Mouse (Mus musculus): ENCODE measurements at regions not wholly inside any gene's neighbourhood (a gene's known extent, or its start where the extent isn't known, plus 50 kb on each side); places are given as distances from the start of the nearest gene placed in this dataset.
"Not testable (repeated sequence)": the region's sequence is repeated elsewhere in the genome, so short reads cannot be mapped to it uniquely, and the experiment has no call there.

GRCm38 (mm10) chr3:21149618-21150017, 782.6 kb upstream of the Agtr1b start:
- ATAC-seq (replicated peaks in 1 of 2; ENCODE audit: insufficient read depth in 1 of 2, low FRiP score in 2 of 2, low TSS enrichment in 1 of 2, low read depth in 1 of 2, poor library complexity in 2 of 2, severe bottlenecking in 2 of 2): no peak

- peak; percentile 64 to 67; a peak in 3 of 4 replicates for ATAC-seq (replicated peaks in 1 of 2; ENCODE audit: insufficient read depth in 1 of 2, low FRiP score in 2 of 2, low TSS enrichment in 1 of 2, low read depth in 1 of 2, poor library complexity in 2 of 2, severe bottlenecking in 2 of 2)
Measured at GRCm38 (mm10) chr3:21128821-21129504, 762.0 kb upstream of the Agtr1b start.

- no peak for ATAC-seq (replicated peaks in 1 of 2; ENCODE audit: insufficient read depth in 1 of 2, low FRiP score in 2 of 2, low TSS enrichment in 1 of 2, low read depth in 1 of 2, poor library complexity in 2 of 2, severe bottlenecking in 2 of 2)
Measured at GRCm38 (mm10) chr3:21126191-21126590, 759.2 kb upstream of the Agtr1b start.

GRCm38 (mm10) chr3:21118164-21118902, 751.4 kb upstream of the Agtr1b start:
- ATAC-seq (replicated peaks in 1 of 2; ENCODE audit: insufficient read depth in 1 of 2, low FRiP score in 2 of 2, low TSS enrichment in 1 of 2, low read depth in 1 of 2, poor library complexity in 2 of 2, severe bottlenecking in 2 of 2): no peak

DNA sequence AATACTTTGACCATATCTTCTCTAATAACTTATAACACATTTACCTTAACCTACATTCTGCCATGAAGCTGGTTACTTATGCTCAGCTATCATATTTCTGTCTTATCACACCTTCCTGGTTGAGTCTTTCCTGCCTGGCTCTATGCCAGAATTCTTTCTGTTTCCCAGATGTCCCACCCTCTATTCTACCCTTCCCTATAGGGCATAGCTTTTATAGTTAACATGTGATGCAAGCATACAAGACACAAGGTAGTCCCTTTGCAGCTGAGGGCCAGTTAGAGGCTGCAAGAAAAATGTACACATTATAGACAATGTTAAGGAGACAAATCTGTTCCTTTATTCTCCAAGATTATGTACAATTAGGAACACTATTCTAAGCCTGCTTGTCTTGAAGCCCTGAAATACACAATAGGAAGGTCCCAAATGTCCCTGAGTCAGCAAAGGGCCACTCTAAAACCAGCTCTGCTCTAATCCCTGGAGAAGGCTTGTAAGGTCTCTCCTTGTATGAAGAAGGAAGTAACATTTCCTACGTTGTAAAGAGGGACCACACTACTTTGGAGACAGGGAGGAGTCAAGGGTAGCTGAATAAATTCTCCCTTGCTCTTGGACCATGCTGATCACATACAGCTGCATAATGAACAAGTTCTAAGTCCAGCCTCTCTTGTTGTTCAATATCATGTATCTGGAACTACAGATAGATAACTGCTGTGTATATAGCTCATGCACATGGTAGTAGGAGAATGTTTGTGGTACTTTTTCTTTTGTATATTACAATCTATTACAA, 745.0 kb upstream of the Agtr1b start:
- 0 out of 4 replicates have a peak, but pooled peaks of 1 of the 2 experiments have one; percentile 17 for ATAC-seq (replicated peaks in 1 of 2; ENCODE audit: insufficient read depth in 1 of 2, low FRiP score in 2 of 2, low TSS enrichment in 1 of 2, low read depth in 1 of 2, poor library complexity in 2 of 2, severe bottlenecking in 2 of 2)

DNA sequence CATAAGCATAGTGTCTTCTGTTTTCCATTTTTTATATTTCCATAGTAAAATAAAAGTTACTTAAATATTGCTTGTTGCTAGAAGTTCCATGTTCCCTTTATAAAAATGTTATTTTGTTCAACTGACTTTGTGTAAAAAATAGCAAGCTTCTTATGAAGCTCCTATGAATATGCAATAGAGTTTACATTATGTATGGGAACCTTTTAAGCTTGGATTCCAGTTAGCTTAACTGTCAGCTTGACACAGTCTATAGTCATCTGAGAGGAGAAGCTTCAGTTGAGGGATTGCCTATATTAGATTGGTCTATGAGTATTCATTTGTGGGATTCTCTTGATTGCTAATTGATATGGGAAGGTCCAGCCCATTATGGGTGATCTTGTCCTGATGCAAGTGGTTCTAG, 723.2 kb upstream of the Agtr1b start:
- no peak for ATAC-seq (replicated peaks in 1 of 2; ENCODE audit: insufficient read depth in 1 of 2, low FRiP score in 2 of 2, low TSS enrichment in 1 of 2, low read depth in 1 of 2, poor library complexity in 2 of 2, severe bottlenecking in 2 of 2)

DNA sequence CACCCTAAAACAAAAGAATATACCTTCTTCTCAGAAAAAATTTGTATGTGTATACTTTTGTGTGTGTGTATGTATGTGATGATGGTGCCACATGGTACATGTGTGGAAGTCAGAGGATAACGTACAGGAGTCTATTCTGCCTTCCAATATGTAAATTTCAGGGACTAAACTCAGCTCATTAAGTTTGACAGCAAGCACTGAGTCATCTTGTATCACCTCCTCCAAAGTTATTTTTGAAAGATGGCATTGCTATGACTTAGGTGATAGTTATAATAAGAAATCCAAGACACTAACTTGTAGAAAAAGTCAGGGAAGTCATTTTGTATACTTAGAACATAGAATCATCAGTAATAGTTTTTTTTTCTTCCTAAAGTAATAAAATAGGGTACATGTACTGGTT, 719.4 kb upstream of the Agtr1b start:
- no peak for ATAC-seq (replicated peaks in 1 of 2; ENCODE audit: insufficient read depth in 1 of 2, low FRiP score in 2 of 2, low TSS enrichment in 1 of 2, low read depth in 1 of 2, poor library complexity in 2 of 2, severe bottlenecking in 2 of 2)

DNA sequence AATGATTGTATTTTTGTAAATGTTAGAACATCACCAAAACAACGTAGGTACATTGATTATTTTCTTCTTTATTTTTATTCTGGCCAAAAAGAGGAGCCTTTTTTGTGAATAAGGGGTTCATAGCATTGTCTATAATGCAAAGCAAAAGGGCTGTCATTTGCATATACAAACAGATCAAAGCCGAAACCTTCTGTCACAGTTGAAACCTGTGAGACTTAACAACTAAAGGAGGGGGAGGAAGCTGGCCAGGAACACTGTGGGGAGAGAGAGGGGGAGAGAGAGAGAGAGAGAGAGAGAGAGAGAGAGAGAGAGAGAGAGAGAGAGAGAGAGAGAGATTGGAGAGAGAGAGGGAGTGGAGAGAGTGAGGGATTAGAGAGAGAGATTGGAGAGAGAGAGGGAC, 710.6 kb upstream of the Agtr1b start:
- ATAC-seq (replicated peaks in 1 of 2; ENCODE audit: insufficient read depth in 1 of 2, low FRiP score in 2 of 2, low TSS enrichment in 1 of 2, low read depth in 1 of 2, poor library complexity in 2 of 2, severe bottlenecking in 2 of 2): no peak

- ATAC-seq (replicated peaks in 1 of 2; ENCODE audit: insufficient read depth in 1 of 2, low FRiP score in 2 of 2, low TSS enrichment in 1 of 2, low read depth in 1 of 2, poor library complexity in 2 of 2, severe bottlenecking in 2 of 2): not testable (repeated sequence)
Measured at GRCm38 (mm10) chr3:21053337-21053736, 686.4 kb upstream of the Agtr1b start.

GRCm38 (mm10) chr3:21049365-21049764, 682.4 kb upstream of the Agtr1b start:
- peak; percentile 46 to 72; a peak in 1 of 4 replicates for ATAC-seq (replicated peaks in 1 of 2; ENCODE audit: insufficient read depth in 1 of 2, low FRiP score in 2 of 2, low TSS enrichment in 1 of 2, low read depth in 1 of 2, poor library complexity in 2 of 2, severe bottlenecking in 2 of 2)

- ATAC-seq (replicated peaks in 1 of 2; ENCODE audit: insufficient read depth in 1 of 2, low FRiP score in 2 of 2, low TSS enrichment in 1 of 2, low read depth in 1 of 2, poor library complexity in 2 of 2, severe bottlenecking in 2 of 2): no peak
Measured at GRCm38 (mm10) chr3:21045981-21046380, 679.0 kb upstream of the Agtr1b start.

DNA sequence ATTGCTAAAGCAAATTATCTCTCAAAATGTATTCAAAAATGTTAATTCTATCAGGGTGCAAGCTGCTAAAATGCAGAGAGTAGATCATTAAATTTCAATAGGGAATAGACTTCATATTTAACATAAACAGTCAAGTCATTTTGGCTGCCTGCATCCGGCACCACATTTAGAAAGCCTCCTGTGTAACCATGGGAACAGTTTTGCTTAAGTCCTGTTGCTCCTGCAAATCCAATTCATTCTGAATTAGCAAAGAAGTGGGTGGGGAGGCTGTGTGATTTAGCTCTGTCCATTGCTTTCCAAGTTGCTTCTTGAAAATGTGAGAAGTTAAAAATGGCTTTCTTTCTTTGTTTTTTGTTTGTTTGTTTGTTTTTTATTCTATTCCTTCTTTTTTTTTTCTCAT, 658.9 kb upstream of the Agtr1b start:
- ATAC-seq (replicated peaks in 1 of 2; ENCODE audit: insufficient read depth in 1 of 2, low FRiP score in 2 of 2, low TSS enrichment in 1 of 2, low read depth in 1 of 2, poor library complexity in 2 of 2, severe bottlenecking in 2 of 2): no peak

DNA sequence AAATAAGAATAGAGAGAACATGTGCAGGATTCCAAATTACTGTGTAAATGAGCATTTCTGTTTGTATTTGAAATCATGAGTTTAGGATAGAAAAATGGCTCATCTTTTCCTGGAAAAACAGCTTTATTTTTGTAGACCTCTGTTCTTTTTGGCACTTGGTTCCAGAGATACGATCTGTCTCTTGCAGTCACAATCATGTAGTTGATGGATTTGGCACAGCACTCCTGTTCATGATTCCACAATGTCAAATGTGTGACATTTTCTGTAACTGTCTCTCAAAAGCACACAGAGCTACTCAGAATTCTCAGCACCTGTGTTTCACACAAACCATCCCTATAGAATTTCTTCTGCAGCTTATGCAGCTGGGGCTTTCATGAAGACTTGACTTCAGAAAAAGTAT, 654.0 kb upstream of the Agtr1b start:
- ATAC-seq (replicated peaks in 1 of 2; ENCODE audit: insufficient read depth in 1 of 2, low FRiP score in 2 of 2, low TSS enrichment in 1 of 2, low read depth in 1 of 2, poor library complexity in 2 of 2, severe bottlenecking in 2 of 2): no peak

DNA sequence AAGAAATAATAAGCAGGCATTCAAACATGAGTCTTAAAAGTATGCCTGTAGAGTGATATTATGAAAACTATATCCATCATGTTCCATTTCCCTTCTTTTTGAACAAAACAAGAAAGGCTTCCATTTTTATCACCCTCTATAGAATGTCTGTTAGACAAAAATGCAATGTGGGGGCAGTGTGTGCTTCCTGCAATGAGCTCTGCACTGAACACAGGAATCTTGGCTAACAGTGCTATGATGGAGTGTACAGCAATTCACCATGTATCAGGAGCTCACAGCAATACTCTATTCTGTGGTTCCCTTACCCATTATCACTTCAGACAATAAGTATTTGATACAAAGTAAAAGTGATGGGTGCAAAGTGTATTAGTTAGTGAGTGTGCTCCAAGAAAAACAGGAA, 653.3 kb upstream of the Agtr1b start:
- ATAC-seq (replicated peaks in 1 of 2; ENCODE audit: insufficient read depth in 1 of 2, low FRiP score in 2 of 2, low TSS enrichment in 1 of 2, low read depth in 1 of 2, poor library complexity in 2 of 2, severe bottlenecking in 2 of 2): no peak

DNA sequence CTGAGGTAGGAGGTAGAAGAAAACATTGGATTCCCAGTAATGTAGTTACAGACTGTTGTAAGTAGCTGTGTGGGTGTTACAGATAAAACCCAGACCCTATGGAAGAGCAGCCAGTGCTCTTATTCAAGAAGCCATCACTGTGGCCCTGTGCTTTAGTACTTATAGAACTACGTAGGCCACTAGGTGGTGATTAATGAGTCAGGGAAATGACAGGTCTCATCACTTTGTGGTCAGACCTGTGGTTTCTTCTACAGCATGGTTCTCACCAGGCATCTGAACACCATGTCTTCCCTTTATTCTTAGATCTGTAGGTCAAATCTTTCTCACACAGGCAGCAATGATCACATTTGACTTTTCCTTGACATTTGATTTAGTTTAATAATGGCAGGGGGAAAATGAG, 642.7 kb upstream of the Agtr1b start:
- ATAC-seq (replicated peaks in 1 of 2; ENCODE audit: insufficient read depth in 1 of 2, low FRiP score in 2 of 2, low TSS enrichment in 1 of 2, low read depth in 1 of 2, poor library complexity in 2 of 2, severe bottlenecking in 2 of 2): peak; percentile 58 to 71; a peak in 3 of 4 replicates

- no peak for ATAC-seq (replicated peaks in 1 of 2; ENCODE audit: insufficient read depth in 1 of 2, low FRiP score in 2 of 2, low TSS enrichment in 1 of 2, low read depth in 1 of 2, poor library complexity in 2 of 2, severe bottlenecking in 2 of 2)
Measured at GRCm38 (mm10) chr3:20998295-20998694, 631.3 kb upstream of the Agtr1b start.

DNA sequence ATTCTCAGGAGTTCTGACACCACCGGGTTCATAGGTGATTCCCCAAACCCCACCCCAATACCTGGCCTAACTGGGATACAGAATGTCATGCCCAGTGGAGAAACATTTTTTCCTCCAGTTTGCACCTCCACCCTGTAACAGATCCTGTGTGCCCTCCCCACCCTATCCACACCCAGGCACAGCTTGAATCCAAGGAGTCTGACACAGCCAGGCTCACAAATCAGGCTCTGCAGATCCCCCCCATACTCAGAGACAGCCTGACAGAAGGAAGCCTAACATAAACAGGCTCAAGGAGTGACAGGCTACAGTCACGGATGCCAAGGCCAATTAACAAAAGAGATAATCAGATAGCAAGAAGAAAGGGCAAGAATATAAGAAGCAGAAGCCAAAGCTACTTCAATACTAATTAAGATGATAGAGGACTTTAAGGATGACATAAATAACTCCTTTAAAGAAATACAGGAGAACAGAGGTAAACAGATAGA, 622.6 kb upstream of the Agtr1b start:
- ATAC-seq (replicated peaks in 1 of 2; ENCODE audit: insufficient read depth in 1 of 2, low FRiP score in 2 of 2, low TSS enrichment in 1 of 2, low read depth in 1 of 2, poor library complexity in 2 of 2, severe bottlenecking in 2 of 2): no peak

GRCm38 (mm10) chr3:20986942-20987341, 620.0 kb upstream of the Agtr1b start:
- no peak for ATAC-seq (replicated peaks in 1 of 2; ENCODE audit: insufficient read depth in 1 of 2, low FRiP score in 2 of 2, low TSS enrichment in 1 of 2, low read depth in 1 of 2, poor library complexity in 2 of 2, severe bottlenecking in 2 of 2)

Measured in hematopoietic stem cell, adult 5-6 weeks (primary cell).